Mouse (Mus musculus) adrenal gland, postnatal 36 days (tissue): ENCODE results near the gene 4931406C07Rik. TPM values are rescaled to one million over a fixed set of nuclear protein-coding genes. Genes with fewer than 3 reads are reported as not detected.
A peak's percentile ranks its signal among the peaks of the same experiment; 100 is the strongest.

Experiments
- DNase-seq, 2 experiments: peaks; one replicate each; pipeline ENCODE4 v3.0.0; 2021; ENCODE audit warnings: mixed read lengths in 1 of 2
- total RNA-seq, 2 experiments: library from RNA; stranded (reverse); gene quantifications; 2 replicates each; pipeline ENCODE4 v1.2.3; 2021

4931406C07Rik gene
- total RNA-seq, 2 experiments from 2014 or later, result 99.2 to 104 TPM

DNA sequence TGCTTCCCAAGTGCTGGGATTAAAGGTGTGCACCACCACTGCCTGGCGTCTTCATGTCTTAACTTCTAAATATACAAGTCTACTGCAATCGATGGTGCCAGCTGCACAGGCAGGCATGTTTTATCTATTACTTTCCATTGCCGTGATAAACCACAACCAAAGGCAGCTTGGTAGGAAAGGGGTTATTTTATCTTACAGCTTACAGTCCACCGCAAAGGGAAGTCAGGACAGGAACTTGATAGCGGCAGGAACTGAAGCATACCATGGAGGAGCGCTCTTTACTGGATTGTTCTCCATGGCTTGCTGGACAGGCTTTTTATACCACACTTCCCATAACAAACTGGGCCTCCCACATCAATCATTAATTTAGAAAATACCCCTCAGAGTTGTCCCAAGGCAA, 17.0 kb downstream of the 4931406C07Rik start:
- DNase-seq, result no peak

DNA sequence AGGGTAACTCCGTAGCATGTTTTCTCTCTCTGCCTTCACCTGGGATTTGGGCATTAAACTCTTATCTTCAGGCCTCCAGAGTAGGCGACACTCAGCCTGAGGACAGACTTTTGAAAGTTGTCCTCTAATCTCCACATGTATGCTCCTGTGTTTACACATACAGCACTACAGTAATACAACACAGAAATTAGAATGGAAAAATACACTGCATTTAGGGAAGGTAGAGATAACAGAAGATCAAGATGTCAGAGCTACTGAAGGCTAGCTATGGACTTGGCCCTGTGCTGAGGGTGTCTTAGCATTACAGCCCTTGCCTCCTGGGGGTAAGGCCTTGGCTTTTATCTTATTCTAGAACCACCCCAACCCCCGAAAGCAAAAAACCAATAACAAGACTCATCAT, 17.8 kb downstream of the 4931406C07Rik start:
- no peak for DNase-seq

DNA sequence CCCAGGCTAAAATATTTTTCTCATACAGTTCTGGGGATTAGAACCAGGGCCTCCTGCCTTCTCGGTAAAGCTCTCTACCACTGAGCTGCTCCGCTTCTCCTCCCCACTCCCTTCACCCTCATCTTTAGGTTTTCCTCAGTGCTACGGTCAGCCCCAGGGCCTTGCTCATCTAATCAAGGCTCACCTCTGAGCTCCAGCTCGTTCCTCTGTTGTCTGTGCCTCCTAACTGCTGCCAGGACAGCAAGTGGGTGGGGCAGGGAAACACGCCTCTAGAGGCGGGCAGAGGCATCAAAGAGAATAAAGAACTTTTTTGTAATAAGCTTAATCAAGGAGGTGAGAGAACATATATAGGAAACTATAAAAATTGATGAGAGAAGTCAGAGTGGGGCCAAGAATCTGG, 18.4 kb downstream of the 4931406C07Rik start:
- no peak for DNase-seq

DNA sequence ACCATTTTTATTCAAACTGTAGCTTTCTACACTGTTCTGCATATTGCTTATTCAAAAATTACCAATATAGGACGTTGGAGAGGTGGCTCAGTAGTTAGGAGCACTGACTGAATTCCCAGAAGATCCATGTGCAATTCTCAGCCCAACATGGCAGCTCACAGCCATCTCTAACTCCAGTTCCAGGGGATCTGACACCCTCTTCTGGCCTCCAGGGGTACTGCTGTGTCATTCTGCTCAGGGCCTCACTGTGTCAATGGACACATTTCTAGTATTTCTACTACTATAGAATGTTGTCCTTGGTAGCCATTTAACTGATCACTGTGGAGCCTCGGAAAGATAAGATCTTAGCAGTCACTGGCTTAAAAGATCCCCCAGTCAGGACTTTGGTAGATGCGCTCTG, 20.8 kb downstream of the 4931406C07Rik start:
- peak; percentile 30 to 41 for DNase-seq

- no peak for DNase-seq
Observed at GRCm38 (mm10) chr9:15280491-15280879, 25.8 kb downstream of the 4931406C07Rik start.

DNA sequence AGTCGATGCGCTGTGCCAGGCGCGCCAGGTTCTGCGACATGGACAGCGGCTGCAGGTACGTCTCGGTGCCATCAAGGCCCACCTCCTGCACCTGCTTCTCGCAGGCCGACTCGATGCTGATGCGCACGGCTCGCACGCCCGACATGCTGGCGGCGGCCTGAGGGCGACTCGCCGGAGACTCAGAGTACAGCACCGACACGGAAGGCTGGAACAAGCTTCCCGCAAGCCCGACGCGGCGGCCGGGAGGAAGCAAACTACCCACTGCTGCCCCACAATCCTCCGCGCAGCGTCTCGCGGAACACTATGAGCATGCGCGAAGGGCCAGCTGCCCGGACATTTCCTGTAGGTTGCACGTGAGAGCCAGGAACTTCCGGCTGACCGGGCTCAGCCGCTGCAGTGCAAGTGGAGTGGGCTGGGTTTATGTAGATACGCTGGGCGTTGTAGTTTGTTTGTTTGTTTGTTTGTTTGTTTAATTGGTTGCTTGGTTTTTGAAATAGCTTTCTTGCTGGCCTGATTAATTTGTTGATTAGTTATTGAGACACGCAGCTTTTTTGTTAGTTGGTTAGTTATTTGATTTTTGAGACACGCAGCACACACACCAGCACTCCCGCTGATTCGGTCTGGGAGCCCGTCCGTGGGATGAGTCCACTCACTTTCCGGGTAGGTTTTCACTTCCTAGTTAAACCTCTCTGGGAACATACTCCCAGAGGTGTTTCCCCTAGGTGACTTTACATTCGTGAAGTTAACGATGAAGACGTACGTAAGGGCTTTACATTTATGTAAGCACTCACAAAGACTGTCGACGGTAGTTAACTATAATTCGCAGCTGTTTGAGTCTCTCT, 26.4 kb downstream of the 4931406C07Rik start, which contains the start of gene Med17:
Med17 (minus strand) TSS at position 283 of the 842 bp plus-strand sequence.
- DNase-seq, result peak; percentile 95 to 96

GRCm38 (mm10) chr9:15279139-15279648, 27.1 kb downstream of the 4931406C07Rik start:
- DNase-seq, result no peak

DNA sequence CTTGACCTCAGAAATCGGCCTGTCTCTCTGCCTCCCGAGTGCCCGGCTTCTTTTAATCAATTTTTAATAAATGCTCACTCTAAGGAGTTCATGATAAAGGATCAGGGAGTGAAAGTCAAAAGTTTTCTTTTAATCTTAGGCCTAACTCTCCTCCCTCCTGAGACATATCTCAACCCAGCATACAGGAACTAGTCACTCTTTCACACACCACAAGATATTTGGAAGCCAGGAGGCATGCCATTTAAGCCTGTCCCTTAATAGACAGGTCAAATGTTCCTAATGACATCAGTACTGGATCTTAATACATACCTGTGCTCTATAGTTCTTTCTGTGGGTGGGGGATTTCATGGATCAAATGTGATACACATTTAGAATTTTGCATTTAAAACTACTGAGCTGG, 27.9 kb downstream of the 4931406C07Rik start:
- no peak for DNase-seq

DNA sequence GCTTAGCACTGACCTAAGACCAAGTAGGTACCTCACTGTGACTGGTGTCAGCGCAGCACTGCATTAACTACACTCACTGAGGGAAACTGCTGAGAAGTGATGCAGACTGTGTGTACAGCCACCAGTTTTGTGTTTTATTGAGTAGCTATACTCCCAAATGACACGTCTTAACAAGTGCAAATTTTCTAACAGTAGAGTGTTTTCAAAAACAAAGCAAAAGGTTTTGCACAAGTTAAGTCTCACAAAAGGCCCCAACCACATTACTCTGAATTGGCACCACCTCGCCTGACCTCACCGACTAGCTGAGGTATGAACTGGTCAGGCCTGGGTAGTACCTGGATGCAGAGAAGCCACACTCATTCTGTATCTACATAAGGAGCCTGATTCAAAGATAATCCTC, 29.4 kb downstream of the 4931406C07Rik start:
- DNase-seq, result no peak

GRCm38 (mm10) chr9:15273981-15274380, 32.3 kb downstream of the 4931406C07Rik start:
- no peak for DNase-seq

DNA sequence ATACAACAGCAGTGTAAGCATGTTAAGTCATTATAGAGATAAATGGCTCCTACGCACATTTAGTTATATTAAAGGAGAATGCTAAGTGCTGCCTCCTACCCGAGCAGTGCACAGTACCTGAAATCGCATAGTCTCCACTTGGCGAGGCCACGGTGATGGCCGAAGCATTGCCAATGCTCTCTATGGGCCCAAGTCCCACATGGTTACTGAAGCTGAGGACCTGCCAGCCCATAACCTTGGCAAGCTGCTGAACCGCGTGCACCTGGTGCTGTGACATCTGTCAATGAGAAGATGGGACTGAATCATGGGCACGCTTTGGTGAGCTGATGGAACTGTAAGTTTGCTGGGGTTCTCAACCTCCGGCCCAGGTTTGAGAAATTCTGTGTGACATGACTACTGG, 42.8 kb downstream of the 4931406C07Rik start:
- no peak for DNase-seq

DNA sequence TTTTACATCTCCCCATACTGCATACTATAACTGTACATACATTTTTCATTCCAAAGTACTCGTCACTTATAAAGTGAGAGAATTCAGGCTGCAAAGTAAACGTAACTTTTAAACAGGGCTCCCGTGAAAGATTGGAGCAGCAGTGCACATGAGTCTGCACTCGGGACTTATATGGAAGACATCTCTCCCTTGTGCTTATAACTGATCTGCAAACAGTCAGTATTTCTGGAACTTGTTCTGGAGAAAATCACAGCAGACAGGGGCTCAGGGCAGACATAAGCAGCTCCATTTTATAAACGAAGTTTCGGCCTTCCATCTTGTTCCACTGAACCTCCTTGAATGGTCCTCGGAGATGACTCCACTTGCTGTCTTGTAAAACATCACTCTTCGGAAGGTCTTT, 44.3 kb downstream of the 4931406C07Rik start:
- DNase-seq, result no peak

- no peak for DNase-seq
Observed at GRCm38 (mm10) chr9:15256214-15256613, 50.0 kb downstream of the 4931406C07Rik start.

GRCm38 (mm10) chr9:15254501-15254900, 51.7 kb downstream of the 4931406C07Rik start:
- no peak for DNase-seq

DNA sequence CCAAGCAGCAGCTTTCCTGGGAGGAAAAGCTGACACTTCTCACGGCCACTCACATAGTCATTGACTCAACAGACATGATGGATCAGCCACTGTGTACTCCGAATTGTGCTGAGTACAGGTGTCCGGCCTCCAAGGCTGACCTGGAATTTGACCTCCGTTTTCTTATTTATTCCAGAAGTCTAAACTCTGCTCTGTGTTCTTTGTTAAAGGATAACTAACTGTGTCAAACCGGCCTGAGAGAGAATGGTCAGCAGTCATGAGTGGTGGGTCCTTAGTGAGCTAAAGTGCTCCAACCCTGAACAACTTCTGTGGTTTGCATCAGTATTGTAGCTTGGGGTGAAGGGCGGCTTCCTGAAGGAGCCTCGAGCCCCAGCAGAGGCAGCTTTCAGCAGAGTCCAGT, 54.1 kb downstream of the 4931406C07Rik start:
- DNase-seq, result no peak

DNA sequence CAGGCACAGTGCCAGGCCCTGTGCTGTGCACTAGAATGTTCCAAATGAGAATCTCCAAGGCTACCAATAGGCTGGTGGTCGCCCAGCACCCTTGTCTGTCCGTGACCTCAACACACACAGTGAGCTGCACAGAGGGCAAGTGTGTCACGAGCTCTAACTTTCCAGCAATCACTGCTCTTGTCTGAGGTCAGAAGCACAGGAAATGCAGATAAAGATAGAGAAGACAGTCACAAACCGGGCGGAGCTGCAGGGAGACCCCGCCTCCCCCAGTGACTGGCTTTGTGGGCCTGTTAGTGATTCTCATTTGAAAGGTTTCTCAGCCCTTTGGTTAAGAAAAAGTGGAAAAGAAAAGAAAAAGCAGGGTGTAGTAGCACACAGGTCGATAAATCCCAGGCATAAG, 55.9 kb downstream of the 4931406C07Rik start:
- DNase-seq, result peak in 1 of 2 experiments; percentile 8

DNA sequence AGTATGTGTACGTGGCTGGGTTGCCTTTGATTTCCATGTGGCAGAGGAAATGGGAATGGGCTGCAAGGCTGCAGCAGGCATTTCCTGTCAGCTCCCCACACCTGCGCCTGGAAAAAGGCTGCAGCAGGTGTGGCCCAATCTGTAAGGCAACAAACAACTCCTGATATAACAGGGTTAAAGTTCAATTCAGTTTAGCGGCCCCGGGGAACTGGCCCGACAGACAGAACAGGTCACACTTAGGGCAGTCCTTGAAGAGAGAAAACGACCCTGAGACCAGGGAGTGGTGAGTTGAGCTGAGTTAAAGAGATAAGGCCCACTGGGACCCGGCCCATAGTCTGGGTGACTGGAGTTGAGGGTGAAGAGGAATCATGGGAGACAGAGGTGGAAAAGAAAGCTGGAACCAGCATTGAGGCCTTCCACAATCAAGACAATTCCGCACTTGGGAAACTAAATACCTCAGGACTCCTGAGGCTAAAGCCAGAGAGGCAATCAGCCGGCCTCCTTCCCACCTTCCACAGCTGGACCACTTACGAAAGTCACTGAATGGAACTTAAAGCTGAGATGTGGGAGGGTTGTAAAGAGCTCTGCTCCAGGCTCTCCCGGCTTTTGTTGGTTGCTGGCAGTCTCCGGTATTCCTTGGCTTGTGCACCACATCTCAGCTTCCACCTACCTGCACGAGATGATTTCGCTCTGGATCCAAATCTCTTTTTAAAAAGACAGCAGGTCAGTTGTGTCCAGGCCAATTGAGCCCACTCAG, 60.8 kb downstream of the 4931406C07Rik start:
- no peak for DNase-seq

GRCm38 (mm10) chr9:15242130-15242529, 64.1 kb downstream of the 4931406C07Rik start:
- no peak for DNase-seq

- DNase-seq, result peak; percentile 69 to 76
Observed at GRCm38 (mm10) chr9:15241596-15241939, 64.7 kb downstream of the 4931406C07Rik start.

- DNase-seq, result no peak
Observed at GRCm38 (mm10) chr9:15240863-15241595, 65.2 kb downstream of the 4931406C07Rik start.

DNA sequence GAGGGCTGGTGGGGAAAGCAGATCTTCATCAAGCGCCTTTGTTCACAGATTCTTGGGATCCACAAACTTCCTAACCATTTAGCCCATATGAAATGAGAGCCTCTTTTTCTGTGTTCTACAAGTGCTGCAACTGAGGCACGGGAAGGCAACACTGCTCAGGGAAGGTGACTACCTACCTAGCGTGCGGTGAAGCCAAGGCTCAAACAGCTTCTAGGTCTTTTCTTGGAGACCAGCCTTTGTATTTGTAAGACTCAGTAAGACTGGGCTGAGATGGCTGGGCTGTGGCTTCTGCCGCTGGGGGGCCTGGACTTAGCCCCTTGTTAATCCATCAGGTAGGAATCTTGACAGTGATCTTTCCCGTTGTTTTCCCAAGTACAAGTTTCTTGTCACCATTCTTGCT, 66.2 kb downstream of the 4931406C07Rik start:
- no peak for DNase-seq
